Mouse (Mus musculus) ES-E14 (cell line): ENCODE measurements at regions not wholly inside any gene's neighbourhood (a gene's known extent, or its start where the extent isn't known, plus 50 kb on each side); places are given as distances from the start of the nearest gene placed in this dataset.

Experiments used
- DNase-seq: peaks from one replicate; pipeline ENCODE4 v3.0.0-alpha.2; 2013; ENCODE audit warnings: low read depth, low spot score
- H3K27ac ChIP-seq: 2 replicates; pipeline ENCODE4 v1.5.1; 2012; ENCODE audit warnings: low read depth, mild to moderate bottlenecking, low read length, moderate library complexity, mixed read lengths; ENCODE audit not compliant: poor library complexity, insufficient read depth, severe bottlenecking
- H3K36me3 ChIP-seq: 2 replicates; pipeline ENCODE4 v1.6.1; 2012; ENCODE audit warnings: mild to moderate bottlenecking, low read length, moderate library complexity, mixed read lengths; ENCODE audit not compliant: control insufficient read depth, poor library complexity, insufficient read depth, severe bottlenecking
- H3K4me1 ChIP-seq, 2 experiments: fragments of 150-350 bp in 1 of 2; sonication (generic) in 1 of 2; 2 replicates each; pipeline ENCODE4 v1.6.1; 2012; ENCODE audit warnings: low read length in 2 of 2, mild to moderate bottlenecking in 1 of 2, mixed read lengths in 1 of 2; ENCODE audit not compliant: control insufficient read depth in 2 of 2, insufficient read depth in 2 of 2, poor library complexity in 1 of 2
- H3K4me3 ChIP-seq, 2 experiments: fragments of 150-350 bp in 1 of 2; sonication (generic) in 1 of 2; 2 replicates each; pipeline ENCODE4 v1.5.1; 2012; ENCODE audit warnings: low read length in 2 of 2, low read depth in 1 of 2, mild to moderate bottlenecking in 1 of 2, mixed read lengths in 1 of 2; ENCODE audit not compliant: insufficient read depth in 1 of 2, poor library complexity in 1 of 2, severe bottlenecking in 1 of 2
- H3K9ac ChIP-seq: 2 replicates; pipeline ENCODE4 v1.6.1; 2012; ENCODE audit warnings: low read depth, mild to moderate bottlenecking, low read length, mixed read lengths; ENCODE audit not compliant: poor library complexity, insufficient read depth, severe bottlenecking
- H3K9me3 ChIP-seq: fragments of 150-350 bp; sonication (generic); 2 replicates; pipeline ENCODE4 v1.6.1; 2012; ENCODE audit warnings: low read depth, mild to moderate bottlenecking, low read length; ENCODE audit not compliant: control insufficient read depth, insufficient read depth
- CHD2 ChIP-seq: IDR thresholded peaks from 2 replicates; pipeline ENCODE4 v1.6.1; 2014; ENCODE audit warnings: mild to moderate bottlenecking, low read depth, low read length, inconsistent platforms
- HCFC1 ChIP-seq: IDR thresholded peaks from 2 replicates; pipeline ENCODE4 v1.6.1; 2012; ENCODE audit warnings: low read length, inconsistent platforms, borderline replicate concordance; ENCODE audit not compliant: insufficient read depth
- MAFK ChIP-seq: IDR thresholded peaks from 2 replicates; pipeline ENCODE4 v1.6.1; 2014; ENCODE audit warnings: mild to moderate bottlenecking, low read depth, low read length, inconsistent platforms; ENCODE audit not compliant: insufficient read depth
- ZC3H11A ChIP-seq: IDR thresholded peaks from 2 replicates; pipeline ENCODE4 v1.6.1; 2012; ENCODE audit warnings: low read depth, mild to moderate bottlenecking, inconsistent platforms, low read length, borderline replicate concordance
- ZNF384 ChIP-seq: IDR thresholded peaks from 2 replicates; pipeline ENCODE4 v1.6.1; 2012; ENCODE audit warnings: low read depth, low read length, inconsistent platforms
- in situ Hi-C, 2 experiments: fragments of 600-800 bp; cut with MboI; formaldehyde crosslinking; loops; one replicate each; pipeline ENCODE4 v1.15.1; 2025; ENCODE audit warnings: low sequenced_read_pairs in 2 of 2, inconsistent platforms in 1 of 2; ENCODE audit not compliant: unreplicated experiment in 2 of 2

- Histone ChIP-seq H3K9me3 (no peaks in the 10 kb centered on the region), H3K9ac (no peak overlapping the region), H3K4me1 (no peaks in the 10 kb centered on the region), H3K4me3 (no peak overlapping the region), H3K36me3 (no peaks in the 10 kb centered on the region), H3K27ac (no peak overlapping the region)
- no peak for TF ChIP-seq MAFK
- no peak for TF ChIP-seq CHD2
- no peak for TF ChIP-seq ZNF384
- TF ChIP-seq ZC3H11A, result no peak
- TF ChIP-seq HCFC1, result no peak
- DNase-seq, result no peak
- in situ Hi-C loops, result no loop called here
These were observed 143.5 kb upstream of the Palmd start for GRCm38 (mm10) chr3:117112304-117112703.

DNA sequence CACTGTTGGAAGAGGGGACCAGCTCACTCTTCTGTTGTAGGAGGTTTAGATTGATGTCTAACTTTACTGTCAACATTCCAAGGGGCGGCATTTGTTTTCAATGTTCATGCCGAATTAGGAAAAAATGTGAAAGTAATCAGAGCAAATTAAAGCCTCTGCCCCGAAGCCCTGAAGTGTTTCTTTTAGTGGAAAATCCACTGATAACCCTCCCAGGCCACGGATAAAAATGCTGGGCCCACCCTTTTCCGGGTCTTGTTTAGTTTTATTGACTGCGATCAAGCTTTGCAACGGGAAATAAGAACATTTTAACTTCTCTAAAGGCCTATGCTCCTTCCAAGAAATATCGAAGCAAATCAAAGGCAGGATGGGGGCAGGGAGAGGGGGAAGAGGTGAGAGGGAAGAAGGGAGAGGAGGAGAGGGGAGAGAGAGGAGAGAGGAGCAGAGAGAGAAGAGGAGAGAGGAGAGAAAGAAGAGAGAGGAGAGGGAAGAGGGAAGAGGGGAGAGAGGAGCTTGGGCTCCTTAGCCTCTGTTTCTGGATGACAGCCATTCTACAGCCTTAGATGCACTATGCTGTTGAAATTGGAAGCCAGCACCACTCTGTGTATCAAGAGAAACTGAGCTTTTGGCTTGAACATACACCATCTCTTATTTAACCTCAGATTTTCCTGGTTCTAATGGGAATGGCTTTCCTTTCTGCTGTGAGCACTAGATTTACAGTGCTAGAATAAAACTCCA, 140.3 kb upstream of the Palmd start:
- DNase-seq, result no peak
- Histone ChIP-seq H3K9ac (no peak overlapping the region), H3K36me3 (no peaks in the 10 kb centered on the region), H3K9me3 (no peaks in the 10 kb centered on the region), H3K27ac (no peak overlapping the region), H3K4me1 (no peaks in the 10 kb centered on the region), H3K4me3 (no peak overlapping the region)
- TF ChIP-seq HCFC1, result no peak
- TF ChIP-seq ZC3H11A, result no peak
- no peak for TF ChIP-seq CHD2
- no peak for TF ChIP-seq MAFK
- TF ChIP-seq ZNF384, result no peak
- in situ Hi-C loops, result no loop called here

GRCm38 (mm10) chr3:117107986-117108385, 139.2 kb upstream of the Palmd start:
- Histone ChIP-seq H3K36me3 (no peaks in the 10 kb centered on the region), H3K4me1 (no peaks in the 10 kb centered on the region), H3K27ac (no peak overlapping the region), H3K9me3 (no peaks in the 10 kb centered on the region), H3K9ac (no peak overlapping the region), H3K4me3 (no peak overlapping the region)
- TF ChIP-seq ZC3H11A, result no peak
- TF ChIP-seq CHD2, result no peak
- no peak for TF ChIP-seq ZNF384
- TF ChIP-seq MAFK, result no peak
- no peak for TF ChIP-seq HCFC1
- in situ Hi-C loops, result no loop called here
- DNase-seq, result no peak

DNA sequence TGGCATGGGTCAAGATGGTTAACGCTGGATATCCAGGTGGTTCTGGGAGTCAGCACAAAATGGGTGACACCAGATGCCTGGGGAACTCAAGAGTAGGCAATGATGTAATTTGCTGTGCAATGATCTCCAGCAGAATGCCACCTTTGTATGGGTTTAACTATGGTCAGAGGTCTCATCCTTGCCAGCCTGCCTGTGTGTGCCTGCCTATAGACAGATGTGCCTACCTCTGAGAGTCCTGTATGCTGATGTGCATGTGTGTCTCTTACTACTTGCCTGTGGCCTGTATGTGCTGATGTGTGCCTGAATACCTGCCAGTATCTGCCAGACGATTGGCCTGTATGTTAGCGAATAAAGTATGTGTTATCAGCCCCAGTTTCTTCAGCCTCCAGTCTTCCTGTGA, 138.6 kb upstream of the Palmd start:
- H3K4me1 ChIP-seq, result no peaks in the 10 kb centered on the region
- in situ Hi-C loops, result no loop called here
- TF ChIP-seq ZC3H11A (no peak), MAFK (no peak), HCFC1 (no peak), CHD2 (no peak), ZNF384 (no peak)
- H3K9ac ChIP-seq, result no peak overlapping the region
- H3K9me3 ChIP-seq, result no peaks in the 10 kb centered on the region
- H3K4me3 ChIP-seq, result no peak overlapping the region
- no peak for DNase-seq
- H3K36me3 ChIP-seq, result no peaks in the 10 kb centered on the region
- no peak overlapping the region for H3K27ac ChIP-seq
